Mouse (Mus musculus): ENCODE data around the gene Strn.

Strn gene

GRCm38 (mm10) chr17:78737096-78737495, at the start of gene Strn:
Gene Strn (minus strand): TSS chr17:78737196.
- no peak for DNase-seq (ENCODE audit: low read depth, low spot score)

- DNase-seq (ENCODE audit: low read depth, low spot score), result no peak
Measured at GRCm38 (mm10) chr17:78778765-78779164, 41.8 kb upstream of the Strn start.

- DNase-seq (ENCODE audit: low read depth, low spot score), result no peak
Measured at GRCm38 (mm10) chr17:78772317-78772716, 35.3 kb upstream of the Strn start.

GRCm38 (mm10) chr17:78770932-78771331, 33.9 kb upstream of the Strn start:
- no peak for DNase-seq (ENCODE audit: low read depth, low spot score)

GRCm38 (mm10) chr17:78769341-78769740, 32.3 kb upstream of the Strn start:
- DNase-seq (ENCODE audit: low read depth, low spot score), result no peak

- no peak for DNase-seq (ENCODE audit: low read depth, low spot score)
Measured at GRCm38 (mm10) chr17:78768937-78769336, 31.9 kb upstream of the Strn start.

GRCm38 (mm10) chr17:78767546-78767945, 30.6 kb upstream of the Strn start:
- DNase-seq (ENCODE audit: low read depth, low spot score), result no peak

- DNase-seq (ENCODE audit: low read depth, low spot score), result no peak
Measured at GRCm38 (mm10) chr17:78766084-78766483, 29.1 kb upstream of the Strn start.

- no peak for DNase-seq (ENCODE audit: low read depth, low spot score)
Measured at GRCm38 (mm10) chr17:78763272-78763671, 26.3 kb upstream of the Strn start.

GRCm38 (mm10) chr17:78752938-78753655, 16.1 kb upstream of the Strn start:
- no peak for DNase-seq (ENCODE audit: low read depth, low spot score)

GRCm38 (mm10) chr17:78752064-78752463, 15.1 kb upstream of the Strn start:
- no peak for DNase-seq (ENCODE audit: low read depth, low spot score)

- DNase-seq (ENCODE audit: low read depth, low spot score), result no peak
Measured at GRCm38 (mm10) chr17:78748440-78748839, 11.4 kb upstream of the Strn start.

GRCm38 (mm10) chr17:78738416-78738815, 1.4 kb upstream of the Strn start:
- DNase-seq (ENCODE audit: low read depth, low spot score), result no peak

GRCm38 (mm10) chr17:78737771-78738170, 775 bp upstream of the Strn start:
- no peak for DNase-seq (ENCODE audit: low read depth, low spot score)

GRCm38 (mm10) chr17:78736473-78736988, 465 bp downstream of the Strn start:
- peak; percentile 91 for DNase-seq (ENCODE audit: low read depth, low spot score)

- DNase-seq (ENCODE audit: low read depth, low spot score), result peak; percentile 43
Measured at GRCm38 (mm10) chr17:78735731-78736472, 1.1 kb downstream of the Strn start.

GRCm38 (mm10) chr17:78734806-78735205, 2.2 kb downstream of the Strn start:
- no peak for DNase-seq (ENCODE audit: low read depth, low spot score)

- no peak for DNase-seq (ENCODE audit: low read depth, low spot score)
Measured at GRCm38 (mm10) chr17:78732056-78732455, 4.9 kb downstream of the Strn start.

- DNase-seq (ENCODE audit: low read depth, low spot score), result no peak
Measured at GRCm38 (mm10) chr17:78726746-78727449, 10.1 kb downstream of the Strn start.

- DNase-seq (ENCODE audit: low read depth, low spot score), result no peak
Measured at GRCm38 (mm10) chr17:78724461-78725055, 12.4 kb downstream of the Strn start.

GRCm38 (mm10) chr17:78721690-78722089, 15.3 kb downstream of the Strn start:
- no peak for DNase-seq (ENCODE audit: low read depth, low spot score)

- no peak for DNase-seq (ENCODE audit: low read depth, low spot score)
Measured at GRCm38 (mm10) chr17:78719086-78719485, 17.9 kb downstream of the Strn start.

Measured in WW6 (cell line).